Mouse (Mus musculus) right cerebral cortex, adult 18-20 months (tissue): Measurements from ENCODE around the gene Tbc1d4.

Experiments
- DNase-seq: peaks from one replicate; pipeline ENCODE4 v3.0.0; 2022; ENCODE audit warnings: mixed read lengths

The Tbc1d4 gene

DNA sequence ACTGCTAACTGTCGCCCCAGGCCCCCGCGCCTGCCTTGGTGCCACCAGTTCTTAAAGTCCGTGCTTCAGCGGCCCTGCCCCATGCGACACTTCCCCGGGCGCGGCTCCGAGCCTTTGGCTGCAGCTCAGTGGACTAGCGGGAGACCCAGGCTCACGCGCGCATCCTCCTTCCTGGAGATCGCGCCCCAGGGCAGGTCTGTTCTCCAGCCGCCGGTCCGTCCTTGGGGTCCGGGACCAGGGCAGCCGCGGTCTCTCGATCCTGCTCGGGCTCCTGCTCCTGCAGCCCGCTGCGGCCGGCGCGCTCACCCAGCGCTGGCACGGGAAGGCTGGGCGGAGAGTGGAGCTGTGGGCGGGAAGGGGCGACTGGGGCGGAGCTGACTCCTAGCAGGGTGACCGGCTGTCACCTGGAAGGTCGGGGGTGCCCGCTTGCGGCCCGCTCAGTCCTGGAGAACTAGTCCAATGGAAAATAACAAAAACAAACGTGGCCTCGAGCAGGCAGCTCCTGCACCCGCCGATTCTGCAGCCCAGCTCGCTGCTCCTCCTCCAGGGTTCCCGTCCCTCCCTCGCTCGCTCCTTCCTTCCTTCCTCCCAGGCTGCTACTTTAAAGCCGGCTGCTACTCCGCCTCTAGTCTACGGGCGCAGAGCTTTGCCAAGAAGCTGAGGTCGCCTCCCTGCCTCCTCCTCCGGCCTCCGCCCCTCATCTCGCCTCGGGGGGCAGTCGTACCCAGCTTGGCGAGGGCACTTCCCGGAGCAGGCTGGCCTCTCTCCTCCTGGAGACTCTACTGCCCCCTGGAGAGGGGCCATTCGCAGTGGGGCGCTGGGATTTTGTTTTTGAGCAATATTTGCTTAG is at the start of gene Tbc1d4:
Gene Tbc1d4 (minus strand): TSS at position 673 of the 850 bp plus-strand sequence.
- DNase-seq: peak; percentile 65

DNA sequence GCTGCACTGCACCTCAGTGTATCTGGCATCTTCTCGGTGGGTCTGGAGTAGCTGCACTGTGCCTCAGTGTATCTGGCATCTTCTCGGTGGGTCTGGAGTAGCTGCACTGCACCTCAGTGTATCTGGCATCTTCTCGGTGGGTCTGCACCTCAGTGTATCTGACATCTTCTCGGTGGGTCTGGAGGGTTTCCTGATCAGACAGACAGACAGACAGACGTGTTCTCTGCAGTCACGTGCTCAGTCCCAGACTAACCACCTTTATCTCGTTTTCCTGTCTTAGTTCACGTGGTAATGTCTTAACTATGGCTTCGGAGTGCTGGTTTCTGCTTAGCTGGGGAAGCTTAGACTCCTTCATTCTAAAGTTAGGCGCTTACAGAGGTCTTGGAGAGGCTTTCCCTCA is 47.3 kb upstream of the Tbc1d4 start:
- no peak for DNase-seq

DNA sequence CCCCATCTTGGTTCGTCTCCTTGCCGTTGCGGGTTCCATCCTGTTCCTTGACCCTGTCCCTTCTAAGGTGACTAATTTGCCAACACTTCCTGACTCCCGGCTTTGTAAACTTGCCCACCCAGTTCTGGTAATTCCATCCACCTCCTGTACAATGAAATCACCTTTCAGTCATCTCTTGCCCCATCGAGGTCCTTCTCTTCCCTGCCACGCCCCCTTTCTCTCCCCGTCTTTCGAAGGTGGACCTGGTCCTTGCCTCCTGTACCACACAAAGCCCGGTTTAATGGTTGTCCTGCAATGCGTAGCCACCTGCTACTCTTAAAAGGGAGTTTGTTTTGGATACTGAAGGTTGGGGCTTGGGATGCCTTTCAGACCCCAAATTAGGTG is 45.5 kb upstream of the Tbc1d4 start:
- DNase-seq: no peak

DNA sequence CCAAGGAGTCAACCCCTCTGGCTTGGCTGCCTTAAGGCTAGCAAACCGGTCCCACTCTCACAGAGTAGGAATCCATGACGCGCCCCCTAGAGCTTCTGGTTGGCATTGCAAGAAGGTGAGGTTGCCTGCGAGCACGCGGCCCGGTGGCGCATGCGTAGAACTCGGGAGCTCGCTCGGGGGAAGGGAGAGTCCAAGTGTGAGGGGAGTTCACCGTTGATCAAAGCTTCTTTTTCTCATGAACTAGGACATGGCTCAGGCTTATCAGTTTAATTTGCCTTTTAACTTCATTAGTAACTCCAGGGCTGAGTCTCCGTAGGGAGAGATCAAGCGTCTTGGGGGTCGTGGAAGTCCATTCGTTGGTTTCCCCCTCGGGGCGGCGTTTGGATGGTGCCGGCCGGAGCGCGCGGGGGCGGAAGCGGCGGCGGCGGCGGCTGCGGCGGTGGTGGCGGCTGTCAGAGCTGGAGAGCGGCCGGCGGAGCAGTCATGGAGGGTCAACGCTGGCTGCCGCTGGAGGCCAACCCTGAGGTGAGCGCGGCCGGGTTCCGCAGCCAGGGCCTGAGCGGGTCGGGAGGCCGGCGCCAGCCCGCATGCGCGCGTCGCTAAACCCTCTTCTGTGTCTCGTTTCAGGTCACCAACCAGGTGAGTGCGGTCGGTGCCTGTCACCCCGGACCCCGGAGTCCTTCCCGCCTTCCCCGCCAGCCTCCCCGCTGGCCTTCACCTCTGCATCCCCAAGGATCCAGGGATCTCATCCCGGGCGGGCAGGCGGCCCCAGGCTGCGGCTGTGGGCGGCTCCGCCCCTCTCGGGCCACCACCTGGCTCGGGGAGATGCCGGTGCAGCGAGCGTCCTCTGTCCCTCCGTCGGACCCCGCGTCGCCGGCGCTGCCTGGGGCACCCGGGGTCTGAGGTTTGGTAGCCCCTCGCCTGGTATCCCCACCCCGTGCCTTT is 44.9 kb upstream of the Tbc1d4 start, which contains the start of gene Uchl3:
Gene Uchl3 (plus strand): TSS at position 387 of the 945 bp plus-strand sequence.
- DNase-seq: peak; percentile 93

DNA sequence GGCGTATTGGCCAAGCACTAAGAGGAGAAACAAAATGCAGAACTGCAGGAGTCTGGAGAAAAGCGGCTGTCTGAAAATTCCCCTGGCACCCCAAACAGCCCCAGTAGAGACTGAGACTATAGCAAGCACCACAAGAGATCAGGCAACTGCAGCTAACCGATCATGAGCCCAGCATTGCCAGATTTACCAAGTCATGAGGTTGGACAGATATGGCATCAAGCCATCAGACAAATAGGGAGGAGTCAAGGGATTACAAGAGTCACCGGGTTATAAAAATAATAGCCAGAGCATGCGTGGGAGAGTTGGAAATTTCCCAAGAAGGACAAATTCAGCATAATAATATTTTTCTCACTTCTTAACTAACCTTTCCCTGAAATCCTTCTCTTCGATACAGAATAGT is 43.6 kb upstream of the Tbc1d4 start:
- no peak for DNase-seq

DNA sequence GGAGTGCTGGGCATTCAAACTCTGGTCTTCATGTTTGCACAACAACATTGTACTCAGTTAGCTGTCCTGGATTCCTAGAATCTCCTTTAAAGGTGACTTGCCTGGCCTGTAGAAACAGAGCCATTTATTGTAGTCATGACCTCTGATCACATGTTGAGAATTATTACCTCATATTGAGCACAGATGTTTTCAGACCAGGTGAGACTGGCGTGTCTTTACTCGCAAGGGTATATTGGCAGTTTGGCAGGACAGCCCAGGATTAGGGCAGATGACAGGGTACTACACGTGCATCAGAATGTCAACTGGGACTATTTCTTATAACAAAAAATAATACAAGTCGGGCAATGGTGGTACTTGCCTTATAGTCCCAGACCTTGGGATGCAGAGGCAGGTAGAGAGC is 41.6 kb upstream of the Tbc1d4 start:
- no peak for DNase-seq

DNA sequence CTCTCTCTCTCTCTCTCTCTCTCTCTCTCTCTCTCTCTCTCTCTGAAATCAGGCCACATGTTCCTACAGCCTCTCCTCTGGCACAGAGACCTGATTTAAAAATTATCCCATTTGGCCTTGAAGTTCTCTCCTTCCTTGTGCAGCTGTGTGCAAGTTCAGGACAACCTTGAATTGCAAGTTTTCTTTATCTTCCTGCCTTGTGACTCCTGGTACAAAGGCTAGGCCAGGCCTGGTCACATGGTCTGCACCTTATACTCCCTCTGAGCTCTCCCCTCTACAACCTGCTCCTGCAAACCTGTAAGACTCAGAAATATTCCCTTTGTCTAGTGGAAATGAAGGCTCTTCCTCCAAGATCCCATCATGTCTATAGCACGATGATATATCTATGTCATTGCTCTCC is 36.0 kb upstream of the Tbc1d4 start:
- DNase-seq: no peak

DNA sequence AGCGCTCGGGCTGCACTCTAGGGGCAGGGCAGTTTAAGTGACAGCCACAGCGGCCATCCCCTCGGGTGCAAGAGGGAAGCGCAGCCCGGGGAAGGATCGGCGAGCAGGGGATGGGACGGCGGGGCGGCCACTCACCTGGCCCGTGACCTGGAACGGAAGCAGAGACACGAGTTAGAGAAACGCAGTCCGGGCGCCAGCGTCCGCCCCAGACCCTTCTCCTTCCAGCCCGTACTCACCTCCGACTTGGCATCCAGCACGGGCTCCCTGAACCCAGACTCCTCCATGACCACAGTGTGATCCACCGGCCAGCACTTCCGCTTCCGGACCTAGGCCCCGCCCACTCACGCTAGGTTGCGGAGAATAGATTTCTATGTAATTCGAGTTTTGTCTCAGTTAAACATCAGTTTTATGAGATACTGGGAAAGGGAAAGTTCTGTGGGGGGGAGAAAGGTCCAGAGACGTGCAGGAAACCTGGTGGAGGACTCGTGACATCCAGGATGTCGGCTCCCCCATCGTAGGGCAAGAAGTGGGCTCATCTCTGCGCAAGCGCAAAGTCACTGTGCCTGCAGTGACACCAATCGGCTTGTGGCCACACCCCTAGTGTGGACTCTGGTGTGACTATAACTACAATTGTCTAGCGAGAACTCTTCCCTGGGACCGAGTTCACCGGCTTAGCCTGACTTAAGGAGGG is 31.3 kb upstream of the Tbc1d4 start, which contains the start of gene Commd6:
Gene Commd6 (minus strand): TSS at position 534 of the 691 bp plus-strand sequence.
- DNase-seq: peak; percentile 95

DNA sequence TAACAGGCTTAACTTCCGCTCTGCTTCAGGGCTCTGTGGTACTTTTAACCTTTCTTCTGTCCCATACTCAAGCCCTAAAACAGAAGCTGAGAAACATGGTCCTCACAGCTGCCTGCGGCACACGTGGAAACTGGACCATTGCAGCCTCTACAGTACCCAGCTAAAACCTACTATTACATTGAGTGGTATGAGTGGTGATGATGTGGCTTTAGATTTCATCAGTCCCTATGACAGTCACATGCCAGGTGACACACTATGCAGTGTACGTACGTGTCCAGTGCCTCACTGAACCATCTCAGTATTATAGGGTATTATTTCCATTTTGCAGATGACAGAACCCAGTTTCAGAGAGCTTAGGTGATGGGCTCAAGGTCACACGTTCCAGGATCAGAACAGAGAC is 28.4 kb upstream of the Tbc1d4 start:
- DNase-seq: no peak

DNA sequence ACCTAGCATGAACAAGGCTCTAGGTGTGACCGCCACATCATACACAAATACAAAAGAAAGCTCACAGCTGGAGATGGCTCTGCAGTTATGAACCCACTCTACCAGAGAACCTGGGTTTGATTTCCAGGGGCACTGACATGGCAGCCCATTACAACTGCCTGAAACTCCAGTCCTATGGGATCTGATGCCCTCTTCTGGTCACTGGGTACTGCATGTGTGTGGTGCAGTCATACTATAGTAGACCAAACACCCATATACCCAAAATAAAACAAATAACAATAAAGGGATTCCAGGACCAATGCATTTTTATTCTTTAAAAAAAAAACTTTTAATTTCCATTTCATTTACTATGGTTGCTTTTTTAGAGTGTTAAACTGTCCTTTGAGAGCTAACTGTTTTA is 26.8 kb upstream of the Tbc1d4 start:
- no peak for DNase-seq

DNA sequence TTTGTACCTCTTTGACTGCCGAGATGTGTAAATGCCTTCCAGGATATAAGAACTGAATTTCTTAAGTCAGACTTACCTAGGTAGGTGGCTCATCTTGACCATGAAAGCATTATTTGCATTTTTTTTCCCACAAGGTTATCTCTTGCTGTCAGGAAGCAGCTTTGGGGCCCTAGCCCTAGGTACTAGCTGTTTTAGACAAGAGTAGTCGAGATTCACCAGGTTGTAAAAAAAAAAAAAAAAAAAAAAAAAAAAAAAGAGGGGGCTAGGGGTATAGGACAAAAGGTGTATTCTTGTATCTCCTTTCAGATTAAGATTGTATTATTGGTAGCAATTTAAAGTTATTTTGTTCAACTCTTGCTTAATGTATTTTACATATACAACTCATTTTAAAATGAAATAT is 21.6 kb upstream of the Tbc1d4 start:
- no peak for DNase-seq

DNA sequence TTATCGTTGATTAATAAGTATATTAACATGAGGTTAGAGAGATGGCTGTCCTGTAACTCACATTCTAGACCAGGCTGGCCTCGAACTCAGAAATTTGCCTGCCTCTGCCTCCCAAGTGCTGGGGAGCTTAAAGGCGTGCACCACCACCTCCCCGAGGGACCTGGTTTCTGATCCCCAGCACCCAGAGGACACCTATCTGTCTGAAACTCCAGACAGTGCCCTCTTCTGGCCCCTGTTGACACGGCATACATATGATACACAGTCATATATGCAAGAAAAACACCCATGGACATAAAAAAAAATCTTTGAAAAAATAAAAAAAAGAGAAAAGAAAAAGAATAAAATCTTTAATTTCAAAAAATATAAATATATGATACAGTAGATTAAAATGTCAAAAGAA is 8.7 kb upstream of the Tbc1d4 start:
- no peak for DNase-seq

DNA sequence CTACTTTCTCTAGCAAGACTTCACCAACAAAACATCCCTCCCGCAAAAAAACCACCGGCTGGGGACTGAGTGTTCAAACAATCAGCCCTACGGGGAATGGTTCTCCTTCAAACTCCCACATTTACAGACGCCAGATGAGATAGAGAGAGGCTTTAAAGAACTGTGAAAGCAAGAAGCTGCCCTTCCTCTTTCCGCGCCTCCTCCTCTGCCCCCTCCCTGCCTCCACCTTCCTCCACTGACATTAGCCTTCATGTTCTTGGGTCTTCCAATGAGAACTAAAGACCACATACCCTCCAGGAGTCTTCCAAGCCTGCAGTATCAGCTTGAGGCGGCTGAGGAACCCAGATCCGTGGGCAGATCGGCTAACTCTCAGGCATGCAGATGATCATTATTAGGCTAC is 7.2 kb upstream of the Tbc1d4 start:
- DNase-seq: no peak

DNA sequence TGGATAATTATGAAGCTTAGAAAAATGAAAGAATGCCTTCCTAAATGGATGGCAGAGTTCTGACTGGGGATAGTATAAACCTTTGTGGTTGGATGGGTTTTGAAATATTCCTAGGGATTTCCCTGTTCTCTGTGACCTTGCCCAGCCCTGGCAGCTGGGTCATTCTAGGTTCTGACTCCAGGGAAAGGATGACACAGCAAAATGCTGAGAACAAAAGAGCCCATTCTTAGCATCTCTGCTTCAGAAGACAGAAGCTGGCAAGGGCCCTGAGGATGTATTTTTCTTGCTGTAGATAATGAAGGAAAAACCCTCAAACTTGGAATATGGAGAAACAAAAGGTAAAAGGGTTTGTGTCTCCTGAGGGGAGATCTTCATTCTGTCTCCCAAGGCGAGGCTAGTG is 4.2 kb upstream of the Tbc1d4 start:
- no peak for DNase-seq

DNA sequence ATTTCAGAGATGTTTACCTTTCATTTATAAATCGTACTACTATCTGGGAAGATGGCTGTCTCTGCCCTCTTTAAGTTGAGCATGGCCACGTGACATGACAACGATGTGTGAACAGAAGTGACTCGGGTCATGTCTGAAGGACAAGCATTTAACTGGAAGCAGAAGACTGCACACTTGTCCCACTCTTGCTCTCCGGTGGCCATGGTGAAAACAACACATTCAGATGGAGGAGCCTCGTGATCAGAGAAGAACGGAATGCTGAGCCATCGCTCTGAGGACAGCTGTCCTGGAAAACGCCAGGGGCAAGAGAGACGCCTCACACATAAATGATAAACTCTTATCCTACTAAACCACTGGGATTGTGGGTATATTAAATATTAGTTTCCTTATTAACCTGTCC is 1.7 kb upstream of the Tbc1d4 start:
- DNase-seq: no peak

DNA sequence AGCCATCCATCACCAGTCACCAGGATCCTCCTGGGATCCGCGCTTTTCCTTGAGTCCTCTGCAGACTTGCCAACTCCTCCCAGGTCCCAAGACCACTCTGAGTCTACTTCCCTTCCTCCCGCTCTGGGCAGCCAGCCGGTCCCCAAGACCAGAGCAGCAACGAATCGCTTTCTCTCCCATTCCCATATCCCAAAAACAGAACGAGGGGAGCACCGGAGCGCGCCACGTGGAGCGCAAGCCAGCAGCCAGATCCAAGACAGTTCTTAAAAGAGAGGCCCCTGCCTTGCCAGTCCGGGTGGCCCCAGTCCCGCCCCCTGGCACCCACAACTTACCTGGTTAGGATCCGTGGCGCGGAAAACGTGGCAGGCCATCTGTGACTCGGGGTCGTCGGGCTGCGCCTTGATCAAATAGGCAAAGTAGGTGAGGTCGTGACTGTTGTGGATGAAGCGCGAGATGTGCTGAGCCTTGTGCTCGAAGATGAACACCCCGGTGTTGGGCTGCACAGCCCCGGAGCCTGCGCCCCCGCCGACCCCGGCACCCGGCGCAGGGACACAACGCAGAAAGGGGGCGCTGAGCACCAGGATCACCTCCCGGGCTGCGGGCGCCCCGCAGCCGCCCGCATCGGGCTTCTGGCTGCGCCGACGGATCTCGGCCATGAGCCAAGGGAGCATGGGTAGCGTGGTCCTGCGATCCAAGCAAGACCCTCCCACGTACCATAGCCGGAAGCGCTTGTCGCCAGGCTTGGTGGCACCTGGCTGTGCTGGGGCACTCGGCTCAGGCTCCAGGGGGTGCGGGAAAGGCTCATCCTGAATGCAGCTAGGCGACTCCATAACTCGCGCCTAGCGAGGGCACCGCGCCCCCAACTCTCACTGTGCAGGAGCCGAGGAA is 1.1 kb downstream of the Tbc1d4 start:
- DNase-seq: peak; percentile 15

DNA sequence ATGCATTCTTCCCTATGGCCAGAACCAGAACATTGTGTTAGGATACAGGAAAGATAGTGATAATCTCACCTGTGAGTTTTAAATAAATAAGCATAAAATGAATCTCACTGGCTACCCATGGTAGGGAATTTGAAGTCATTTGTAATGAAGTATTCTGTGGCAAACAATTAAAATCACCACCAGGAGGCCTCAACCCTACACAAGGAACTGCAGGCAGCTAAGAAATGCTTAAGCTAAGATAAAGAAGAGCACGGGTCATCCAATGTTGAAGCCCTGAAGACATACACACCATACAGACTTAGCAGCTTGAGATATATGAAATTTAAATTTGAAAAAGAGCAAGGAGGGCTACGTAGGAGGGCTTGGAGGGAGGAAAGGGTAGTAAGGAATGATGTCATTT is 3.1 kb downstream of the Tbc1d4 start:
- no peak for DNase-seq

DNA sequence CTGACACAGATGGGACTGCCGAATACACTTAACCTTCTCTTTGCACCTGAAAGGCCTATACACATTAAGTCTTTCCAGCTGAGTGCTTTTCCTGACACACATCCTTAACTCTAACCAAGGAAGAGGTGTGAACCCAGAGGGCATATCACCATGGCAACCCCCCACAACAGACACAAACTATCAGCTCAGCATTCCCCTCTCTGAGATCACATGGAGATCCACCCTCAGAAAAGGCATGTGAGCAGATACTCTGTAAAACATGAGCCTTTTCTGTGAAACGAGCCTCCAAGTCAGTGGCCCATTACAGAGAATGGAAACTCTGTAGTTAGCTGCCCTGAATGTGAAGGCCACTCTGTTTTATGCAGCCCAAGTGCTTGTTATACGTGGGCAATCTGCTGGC is 6.1 kb downstream of the Tbc1d4 start:
- no peak for DNase-seq

DNA sequence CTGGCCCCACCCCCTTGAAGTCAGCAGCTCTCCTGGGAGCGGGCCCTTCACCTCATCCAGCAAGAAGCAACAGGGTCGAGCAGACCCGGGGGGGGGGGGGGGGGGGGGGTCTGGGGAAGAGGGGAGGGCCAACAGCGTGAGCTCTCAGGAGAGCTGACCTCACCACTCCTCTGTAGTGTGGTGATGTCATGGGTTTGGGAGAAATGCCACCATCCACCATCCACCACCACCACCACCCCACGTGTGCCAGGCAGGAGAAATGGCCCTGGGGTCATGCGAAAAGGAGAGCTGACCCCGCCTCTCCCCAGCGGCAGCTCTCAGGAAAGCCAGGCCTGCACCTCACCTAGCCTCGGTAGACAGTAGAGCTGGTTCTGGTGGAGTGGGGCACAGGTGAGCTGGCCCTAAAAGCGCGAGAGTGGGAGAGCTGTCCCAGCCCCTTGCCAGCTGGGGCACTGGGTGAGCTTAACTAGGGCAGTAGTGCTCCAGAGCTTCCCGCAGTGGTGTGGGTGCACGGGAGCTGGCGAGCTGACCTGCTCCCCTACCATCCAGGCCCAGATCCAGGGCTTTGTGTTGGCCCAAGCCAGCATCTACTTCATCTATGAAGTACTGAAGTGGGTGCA is 11.8 kb downstream of the Tbc1d4 start:
- no peak for DNase-seq

DNA sequence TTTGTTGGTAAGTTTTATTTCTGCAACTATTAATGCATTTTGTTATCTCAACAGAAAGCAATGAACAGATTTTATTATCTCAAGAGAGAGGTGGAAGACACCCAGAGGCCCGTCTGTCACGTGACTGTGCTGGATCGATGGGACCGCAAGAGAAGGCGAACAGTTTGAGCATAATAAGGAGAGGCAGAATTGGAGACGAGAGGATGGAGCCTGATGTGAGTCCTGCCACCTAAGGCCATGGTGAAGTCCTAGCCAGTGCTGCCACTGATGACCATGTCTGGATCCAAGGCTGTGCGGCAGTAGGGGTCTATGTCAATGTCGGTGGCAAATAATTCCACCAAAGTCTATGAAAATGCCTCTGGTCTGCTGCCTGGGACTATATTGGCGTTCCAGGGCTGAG is 12.3 kb downstream of the Tbc1d4 start:
- DNase-seq: no peak

DNA sequence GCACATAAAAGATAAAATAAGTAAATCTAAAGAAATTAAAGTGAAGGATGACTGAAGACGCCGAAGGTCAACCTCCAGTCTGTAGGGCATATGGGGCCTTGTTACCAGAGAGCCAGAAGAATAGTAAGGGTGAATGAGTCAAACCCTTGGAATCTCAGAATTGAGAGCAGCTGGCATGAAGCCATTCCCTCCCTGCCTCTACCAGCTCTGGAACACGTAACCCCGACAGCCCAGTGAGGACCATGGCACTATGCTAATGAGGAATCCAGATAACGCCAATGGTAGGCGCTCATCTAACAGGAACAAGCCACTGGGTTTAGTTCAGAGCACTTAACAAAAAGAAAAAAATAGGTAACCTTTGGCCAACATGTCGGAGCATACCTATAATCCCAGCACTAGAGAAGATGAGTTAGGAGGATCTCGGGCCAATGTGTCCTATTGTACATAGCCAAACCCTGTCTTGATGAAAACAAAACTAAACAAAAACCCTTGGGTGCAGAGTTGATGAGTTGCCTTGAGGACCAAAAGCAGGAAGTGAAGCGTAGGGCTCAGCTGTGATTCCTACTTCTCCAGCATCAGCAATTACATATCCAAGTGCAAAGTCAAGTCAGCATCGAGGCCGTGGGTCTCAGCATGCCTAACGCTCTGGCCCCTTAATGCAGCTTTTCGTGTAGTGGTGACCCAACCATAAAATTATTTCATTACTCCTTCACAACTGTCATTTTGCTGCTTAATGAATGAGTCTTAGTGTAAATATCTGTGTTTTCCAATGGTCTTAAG is 13.5 kb downstream of the Tbc1d4 start:
- no peak for DNase-seq
